Mouse (Mus musculus) stomach, postnatal 0 days (tissue): ENCODE results near the gene Ifrd2.

Experiments used
- CTCF ChIP-seq: IDR thresholded peaks from 2 replicates; pipeline ENCODE4 v1.5.1; 2016; ENCODE audit warnings: antibody characterized with exemption, low read depth, mild to moderate bottlenecking, moderate library complexity
- EP300 ChIP-seq: optimal IDR thresholded peaks from 2 replicates; pipeline ENCODE3; 2016; ENCODE audit warnings: antibody characterized with exemption

- TF ChIP-seq CTCF (no peak), EP300 (no peak)
These were observed 5.9 kb downstream of the Ifrd2 start for GRCm38 (mm10) chr9:107593101-107593976.
